Mouse (Mus musculus) stomach, postnatal 0 days (tissue): ENCODE measurements around the gene Usf3. TPM values are rescaled to one million over a fixed set of nuclear protein-coding genes. Genes with fewer than 3 reads are reported as not detected.
A peak's percentile ranks its signal among the peaks of the same experiment; 100 is the strongest.

Source experiments
- ATAC-seq: fragments of 200-750 bp; cut with Nextera tagmentation; 2 replicates; pipeline ENCODE4 v1.8.0; 2017; ENCODE audit not compliant: low FRiP score, low TSS enrichment
- DNase-seq: peaks from one replicate; pipeline ENCODE4 v3.0.0-alpha.2; 2016; ENCODE audit warnings: low spot score
- H3K27ac ChIP-seq: fragments of 300-500 bp; sonication (generic); replicated peaks from 2 replicates; pipeline ENCODE4 v1.5.1; 2014; ENCODE audit warnings: mild to moderate bottlenecking, control low read depth
- H3K27me3 ChIP-seq: fragments of 300-500 bp; sonication (generic); 2 replicates; pipeline ENCODE4 v1.6.1; 2014; ENCODE audit warnings: low read length; ENCODE audit not compliant: control insufficient read depth, insufficient read depth
- H3K36me3 ChIP-seq: fragments of 300-500 bp; sonication (generic); 2 replicates; pipeline ENCODE4 v1.6.1; 2014; ENCODE audit warnings: low read length, mixed read lengths; ENCODE audit not compliant: control insufficient read depth, insufficient read depth
- H3K4me1 ChIP-seq: fragments of 300-500 bp; sonication (generic); replicated peaks from 2 replicates; pipeline ENCODE4 v1.6.1; 2014; ENCODE audit warnings: antibody characterized with exemption; ENCODE audit not compliant: control insufficient read depth, insufficient read depth
- H3K4me2 ChIP-seq: fragments of 300-500 bp; sonication (generic); replicated peaks from 2 replicates; pipeline ENCODE4 v1.6.1; 2014; ENCODE audit warnings: low read depth, mild to moderate bottlenecking, control low read depth, moderate library complexity
- H3K4me3 ChIP-seq: fragments of 300-500 bp; sonication (generic); 2 replicates; pipeline ENCODE4 v1.5.1; 2014; ENCODE audit warnings: low read depth, low read length, control low read depth
- H3K9ac ChIP-seq: fragments of 300-500 bp; sonication (generic); 2 replicates; pipeline ENCODE4 v1.6.1; 2014; ENCODE audit warnings: mild to moderate bottlenecking, low read length, control low read depth, mixed read lengths
- H3K9me3 ChIP-seq: fragments of 300-500 bp; sonication (generic); 2 replicates; pipeline ENCODE4 v1.6.1; 2016; ENCODE audit warnings: low read length; ENCODE audit not compliant: control insufficient read depth
- CTCF ChIP-seq: IDR thresholded peaks from 2 replicates; pipeline ENCODE4 v1.5.1; 2016; ENCODE audit warnings: antibody characterized with exemption, low read depth, mild to moderate bottlenecking, moderate library complexity
- EP300 ChIP-seq: optimal IDR thresholded peaks from 2 replicates; pipeline ENCODE3; 2016; ENCODE audit warnings: antibody characterized with exemption
- WGBS: fragments of 180-500 bp; shearing (Covaris S2); extraction: QIAGEN DNeasy Blood & Tissue Kit; methylation state at CpG from one replicate; pipeline ENCODE4 v1.1.7; 2014; 5-methylcytosine and 5-hydroxymethylcytosine counted together
- polyA plus RNA-seq: library from polyadenylated mRNA; unstranded; fragments of >200 nt; fragmentation: Nextera tagmentation; extraction: Ambion mirVana; gene quantifications from 2 replicates; pipeline ENCODE4 v1.2.1, GENCODE M21; 2015

Usf3 gene
- polyA plus RNA-seq, 1 experiment from 2014 or later: 2.0 TPM

DNA sequence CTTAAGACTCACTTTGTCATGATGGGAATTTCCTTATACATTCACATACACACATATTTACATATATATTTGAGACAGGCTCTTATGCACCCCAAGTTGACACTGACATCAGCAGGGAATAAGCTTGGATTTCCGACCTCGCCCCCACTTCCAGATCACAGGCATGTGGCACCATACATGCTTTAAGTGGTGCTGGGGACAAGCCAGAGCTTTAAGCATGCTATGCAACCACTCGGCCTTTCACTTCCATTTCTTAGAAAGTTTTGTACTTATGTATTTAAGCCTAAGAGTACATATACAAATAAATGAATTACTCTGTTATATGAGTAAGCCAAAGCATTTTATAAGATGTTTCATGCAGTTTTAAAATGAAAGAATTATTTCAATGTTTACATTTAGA lies 39.9 kb upstream of the Usf3 start:
- TF ChIP-seq CTCF: no peak
- no peak for TF ChIP-seq EP300
- Histone ChIP-seq H3K4me3 (no peak overlapping the region), H3K27me3 (no peaks in the 10 kb centered on the region), H3K36me3 (no peaks in the 10 kb centered on the region), H3K27ac (no peak overlapping the region), H3K9me3 (no peaks in the 10 kb centered on the region), H3K9ac (no peak overlapping the region), H3K4me1 (no peaks in the 10 kb centered on the region), H3K4me2 (no peak overlapping the region)
- peak; percentile 55 for ATAC-seq
- WGBS: 57% methylated on average over 3 of the region's 3 CpGs
- no peak for DNase-seq

DNA sequence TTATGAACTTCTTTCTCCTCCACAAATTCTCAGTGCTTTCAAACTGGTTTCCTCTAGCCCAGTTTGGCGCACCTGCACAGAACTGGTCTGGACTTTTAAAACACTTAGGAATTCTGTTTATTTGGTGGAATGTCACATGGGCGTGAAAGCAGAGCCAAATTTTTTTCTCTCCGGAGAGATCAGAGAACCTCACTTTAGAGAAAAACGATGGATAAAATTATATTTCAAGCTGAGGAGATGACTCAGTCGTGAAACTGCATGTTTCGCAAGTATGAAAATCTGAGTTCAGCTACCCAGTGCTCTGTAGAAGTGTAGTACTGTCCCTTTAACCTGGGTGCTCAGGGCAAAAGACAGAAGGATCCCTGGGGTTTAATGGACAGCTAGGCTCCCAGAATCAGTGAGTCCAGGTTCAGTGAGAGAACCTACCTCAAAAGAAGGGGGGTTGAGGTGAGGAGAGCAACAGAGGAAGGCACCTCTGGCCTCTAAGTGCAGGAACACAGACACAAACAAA lies 36.5 kb upstream of the Usf3 start:
- 53% methylated on average over 6 of the region's 6 CpGs for WGBS
- 0 out of 2 replicates have a peak, but pooled peaks cover 2% of the 10 kb centered on the region for H3K4me1 ChIP-seq
- H3K9me3 ChIP-seq: no peaks in the 10 kb centered on the region
- no peak for TF ChIP-seq CTCF
- TF ChIP-seq EP300: no peak
- H3K36me3 ChIP-seq: no peaks in the 10 kb centered on the region
- H3K9ac ChIP-seq: no peak overlapping the region
- H3K27ac ChIP-seq: no peak overlapping the region
- H3K27me3 ChIP-seq: no peaks in the 10 kb centered on the region
- no peak overlapping the region for H3K4me2 ChIP-seq
- DNase-seq: no peak
- H3K4me3 ChIP-seq: no peak overlapping the region
- no peak for ATAC-seq

DNA sequence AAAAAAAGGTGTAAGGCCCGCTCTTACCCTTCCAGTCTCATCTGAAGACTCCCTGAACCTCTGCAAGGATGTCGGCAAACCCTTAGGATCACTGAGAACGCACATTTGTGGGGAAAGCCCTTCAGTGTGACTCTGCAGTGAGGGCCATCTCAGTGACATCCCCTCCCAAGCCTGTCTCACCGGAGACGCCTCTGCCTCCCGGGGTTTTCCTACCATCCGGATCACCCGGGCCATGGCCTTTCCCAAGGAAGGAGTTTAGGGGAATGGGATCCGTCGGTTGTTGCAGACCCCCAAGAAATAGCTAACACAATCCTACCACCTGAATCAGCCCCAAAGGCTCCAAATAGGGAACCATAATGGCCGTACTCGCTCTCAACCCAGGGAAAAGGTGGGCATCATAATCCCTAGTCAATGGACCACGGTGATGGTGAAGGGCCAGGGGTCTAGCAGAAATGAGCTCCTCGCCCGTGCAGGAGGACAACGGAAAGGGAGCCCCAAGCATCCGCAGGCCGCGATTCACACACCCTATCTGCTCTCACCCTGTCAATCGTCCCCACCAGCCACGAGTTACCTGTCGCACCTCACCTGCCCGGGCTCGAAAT lies 34.6 kb upstream of the Usf3 start:
- peak; percentile 33 for DNase-seq

DNA sequence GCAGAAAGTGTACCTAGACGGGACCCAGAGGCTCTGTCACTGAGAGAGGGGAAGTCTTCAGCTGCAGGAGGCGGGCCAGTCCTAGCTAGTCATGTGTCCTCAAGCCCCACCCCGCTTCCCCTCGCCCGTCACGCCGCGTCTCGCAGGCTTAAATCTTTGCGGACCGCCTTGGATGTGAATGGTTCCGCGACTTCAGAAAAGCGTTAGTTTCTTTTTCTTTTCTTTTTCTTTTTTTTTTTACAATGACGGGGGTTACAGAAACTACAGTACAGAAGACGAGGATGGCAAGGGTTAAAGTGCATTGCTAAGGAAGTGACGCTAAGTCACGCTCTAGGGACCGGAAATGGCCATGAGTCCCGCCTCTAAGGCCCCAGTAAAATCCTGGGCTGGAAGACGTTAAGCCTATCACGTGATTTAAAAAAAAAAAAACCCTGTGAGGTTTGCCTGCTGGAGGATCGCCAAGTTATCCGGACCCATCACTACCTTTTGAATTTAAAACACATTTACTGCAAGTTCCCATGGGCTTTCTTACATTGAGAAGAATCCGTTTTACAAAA lies 34.0 kb upstream of the Usf3 start:
- Histone ChIP-seq H3K4me1 (0 out of 2 replicates have a peak, but pooled peaks cover 3% of the 10 kb centered on the region), H3K4me2 (peak overlapping the region; percentile 82), H3K27ac (peak overlapping the region; percentile 100), H3K9me3 (no peaks in the 10 kb centered on the region), H3K4me3 (peak overlapping the region; percentile 97), H3K27me3 (no peaks in the 10 kb centered on the region), H3K36me3 (no peaks in the 10 kb centered on the region), H3K9ac (peak overlapping the region; percentile 97)
- ATAC-seq (peak; percentile 86), DNase-seq (peak; percentile 87)
- under 1% methylated on average over 25 of the region's 25 CpGs for WGBS
- TF ChIP-seq CTCF: no peak; the same call in 1 of the 2 replicates
- TF ChIP-seq EP300: peak; percentile 92

More for the DNA sequence above, 34.6 kb upstream of the Usf3 start:
- Histone ChIP-seq H3K36me3 (no peaks in the 10 kb centered on the region), H3K27me3 (no peaks in the 10 kb centered on the region), H3K27ac (peak overlapping the region; percentile 100), H3K4me1 (0 out of 2 replicates have a peak, but pooled peaks cover 3% of the 10 kb centered on the region), H3K4me3 (peak overlapping the region; percentile 97), H3K9me3 (no peaks in the 10 kb centered on the region), H3K9ac (peak overlapping the region; percentile 83), H3K4me2 (peak overlapping the region; percentile 82)
- under 1% methylated on average over 24 of the region's 24 CpGs for WGBS
- TF ChIP-seq CTCF (no peak), EP300 (no peak)
- ATAC-seq: no peak

DNA sequence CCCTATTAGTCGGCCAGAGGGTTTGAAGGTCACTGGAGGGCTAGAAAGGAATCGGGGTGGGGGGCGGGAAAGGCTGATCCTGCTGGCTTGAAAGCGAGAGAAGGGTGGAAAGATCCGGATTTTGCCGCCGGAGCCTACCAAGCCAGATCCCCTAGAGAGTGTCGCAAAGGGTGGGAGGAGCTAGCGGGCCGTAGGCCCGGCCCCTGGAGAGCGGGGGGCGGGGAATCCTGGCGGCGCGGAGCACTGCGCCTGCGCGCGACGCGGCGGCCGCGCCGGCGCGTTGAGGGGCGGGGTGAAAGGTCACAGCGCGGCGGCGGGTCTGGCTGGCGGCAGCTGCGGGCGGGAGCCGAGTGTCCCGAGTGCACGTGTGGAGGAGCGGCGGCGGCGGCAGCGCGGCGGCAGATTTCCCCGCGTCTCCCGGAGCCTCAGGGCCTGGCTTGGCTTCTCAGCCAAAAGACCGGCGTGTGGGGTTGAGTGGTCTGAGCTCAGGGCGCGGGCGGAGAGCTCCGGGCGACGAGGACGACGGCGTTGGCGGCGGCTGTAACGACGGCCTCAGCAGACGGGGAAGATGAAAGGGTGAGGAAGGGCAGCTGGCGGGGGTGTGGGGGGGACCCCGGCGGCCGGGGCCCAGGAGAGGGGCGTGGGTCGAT lies 33.4 kb upstream of the Usf3 start, which contains the start of the genes Atp6v1a and Naa50:
Gene Atp6v1a (minus strand): TSS at position 170 of the 650 bp plus-strand sequence.
Gene Naa50 (plus strand): TSS at position 295 of the 650 bp plus-strand sequence.
- Histone ChIP-seq H3K27me3 (no peaks in the 10 kb centered on the region), H3K9ac (peak within 1 kb of the TSS; percentile 97), H3K4me1 (0 out of 2 replicates have a peak, but pooled peaks cover 3% of the 10 kb centered on the region), H3K27ac (peak within 1 kb of the TSS; percentile 100), H3K36me3 (no peaks in the 10 kb centered on the region), H3K4me3 (peak within 1 kb of the TSS; percentile 97), H3K4me2 (peak within 1 kb of the TSS; percentile 82), H3K9me3 (no peaks in the 10 kb centered on the region)
- ATAC-seq (peak; percentile 91), DNase-seq (peak; percentile 94)
- TF ChIP-seq CTCF: no peak
- no peak for TF ChIP-seq EP300
- under 1% methylated on average over 51 of the region's 71 CpGs for WGBS
